Mouse (Mus musculus): ENCODE measurements around the gene 1700001O22Rik.

Gene 1700001O22Rik

DNA sequence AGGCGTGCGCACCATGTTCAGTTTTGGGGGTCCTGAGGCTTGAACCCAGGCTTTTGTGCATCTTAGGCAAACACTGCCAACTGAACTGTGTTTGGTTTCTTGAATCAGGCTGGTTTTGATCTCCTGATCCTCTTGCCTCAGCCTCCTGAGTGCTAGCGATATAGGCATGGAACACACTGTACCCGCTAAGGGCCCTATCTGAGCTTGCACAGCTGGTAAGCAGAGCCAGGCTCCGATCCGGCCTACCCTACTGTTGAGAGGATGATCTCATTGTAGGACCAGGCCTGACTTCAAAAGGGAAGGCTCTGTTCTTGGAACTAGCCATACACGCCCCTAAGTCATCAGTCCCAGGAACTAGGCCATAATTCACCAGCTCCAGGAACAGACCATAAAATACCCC is 7.1 kb upstream of the 1700001O22Rik start:
- no peak for DNase-seq

- no peak for DNase-seq
Observed at GRCm38 (mm10) chr2:30809503-30809902, 6.0 kb upstream of the 1700001O22Rik start.

DNA sequence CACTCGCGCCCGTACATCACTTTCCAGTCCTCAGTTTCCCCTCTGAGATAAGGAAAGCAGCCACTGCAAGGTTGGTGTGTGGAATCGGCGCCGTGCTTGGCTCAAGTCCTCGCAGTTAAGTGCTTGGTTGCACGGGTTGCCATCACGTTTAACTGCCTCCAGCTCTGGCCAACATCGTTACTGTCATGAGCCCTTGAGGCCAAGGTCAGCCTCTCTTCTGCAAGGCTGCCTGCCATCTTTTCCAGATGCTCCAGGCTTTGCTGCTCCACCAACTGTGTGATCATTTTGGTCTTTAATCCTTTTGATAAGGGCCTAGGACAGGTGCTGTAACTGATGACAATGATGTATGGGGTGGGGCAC is 4.8 kb upstream of the 1700001O22Rik start:
- no peak for DNase-seq

DNA sequence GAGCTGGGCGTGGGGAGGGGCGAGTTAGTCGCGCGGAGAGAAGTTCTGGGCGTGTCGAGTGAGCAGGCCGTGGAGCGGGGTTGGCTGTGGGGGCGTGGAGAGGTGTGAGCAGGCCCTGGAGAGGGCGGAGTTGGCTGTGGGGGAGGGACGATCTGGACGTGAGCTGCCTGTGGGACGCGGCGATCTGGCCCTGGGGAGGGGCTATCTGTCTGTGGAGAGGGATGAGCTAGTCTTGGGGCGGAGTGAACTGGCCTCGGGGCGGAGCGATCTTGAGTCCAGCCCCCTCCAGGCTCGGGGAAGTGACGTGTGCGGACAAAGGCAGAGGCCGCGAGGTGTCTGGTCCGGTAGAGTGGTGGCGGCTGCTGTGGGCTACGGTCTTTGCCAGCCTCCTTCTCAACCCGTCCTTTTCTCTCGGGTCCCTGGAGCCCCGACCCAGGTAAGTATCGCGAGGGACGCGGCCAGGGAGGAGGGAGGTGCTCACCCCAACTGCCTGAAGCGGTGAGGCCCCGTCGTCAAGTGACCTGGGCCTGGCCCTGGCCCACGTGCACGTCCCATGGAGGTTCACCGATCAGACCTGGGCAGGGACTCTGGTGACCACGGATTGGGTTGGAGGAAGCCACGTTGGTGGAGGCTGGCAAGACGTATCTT is 4.3 kb upstream of the 1700001O22Rik start, which contains the start of gene Ntmt1:
Ntmt1 (plus strand) TSS at position 179 of the 648 bp plus-strand sequence.
- DNase-seq: peak; percentile 99 to 100

DNA sequence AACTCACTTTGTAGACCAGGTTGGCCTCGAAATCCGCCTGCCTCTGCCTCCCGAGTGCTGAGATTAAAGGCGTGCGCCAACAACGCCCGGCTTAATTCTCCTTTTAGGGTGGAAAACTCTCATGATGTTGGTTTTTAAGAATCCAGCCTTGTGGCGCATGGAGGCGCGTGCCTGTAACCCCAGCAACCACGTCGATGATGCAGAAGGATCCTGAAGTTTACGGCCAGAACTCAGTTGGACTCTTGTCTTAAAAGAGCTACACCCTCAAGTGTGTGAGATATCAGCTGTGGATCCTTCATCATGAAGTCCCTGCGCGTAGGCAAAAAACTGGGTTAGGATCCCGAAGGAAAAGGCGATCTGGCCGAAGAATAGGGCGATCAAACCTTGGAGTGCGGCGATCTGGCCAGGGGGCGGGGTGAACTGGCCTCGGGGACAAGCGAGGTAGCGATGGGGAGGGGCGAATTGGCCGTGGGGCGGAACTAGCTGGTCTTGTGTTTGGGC is 3.7 kb upstream of the 1700001O22Rik start:
- DNase-seq: no peak

- DNase-seq: no peak
Observed at GRCm38 (mm10) chr2:30805983-30806382, 2.5 kb upstream of the 1700001O22Rik start.

DNA sequence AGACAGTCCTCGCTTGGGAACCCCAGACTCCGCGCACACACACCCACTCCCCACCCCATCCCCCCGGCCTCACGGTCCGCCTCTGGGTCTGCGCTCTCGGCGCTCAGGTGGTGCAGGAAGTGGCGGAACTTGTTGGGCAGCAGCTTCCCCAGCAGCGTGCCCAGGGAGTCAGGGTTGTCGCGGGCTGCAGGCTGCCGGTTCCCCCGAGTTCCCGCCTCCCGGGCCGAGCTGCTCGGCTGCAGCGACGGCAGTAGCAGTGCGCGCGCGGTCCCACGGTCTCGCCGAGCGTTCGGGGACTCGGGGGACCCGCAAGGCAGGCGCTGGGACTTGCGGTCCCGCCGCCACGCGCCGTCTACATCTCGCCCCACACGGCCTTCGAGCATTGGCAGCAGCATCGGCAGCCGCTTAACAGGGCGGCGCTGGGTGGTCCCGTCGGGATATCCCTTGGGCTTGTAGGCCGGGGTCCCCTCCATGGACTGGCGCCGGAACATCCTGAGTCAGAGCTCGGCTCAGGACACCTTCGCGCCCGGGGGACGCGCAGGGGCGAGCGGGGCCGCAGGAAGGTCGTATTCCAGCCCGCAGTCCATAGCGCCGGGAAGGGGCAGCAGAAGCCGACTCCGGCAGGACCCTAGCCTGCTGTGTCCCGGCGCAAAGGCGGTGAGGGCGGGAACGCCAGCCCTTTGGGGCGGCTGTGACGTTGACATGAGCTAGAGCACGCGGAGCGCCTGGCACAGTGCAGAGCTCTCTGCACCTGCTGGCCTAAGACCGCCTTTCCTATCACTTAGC is 2.2 kb downstream of the 1700001O22Rik start:
- DNase-seq: peak; percentile 34

DNA sequence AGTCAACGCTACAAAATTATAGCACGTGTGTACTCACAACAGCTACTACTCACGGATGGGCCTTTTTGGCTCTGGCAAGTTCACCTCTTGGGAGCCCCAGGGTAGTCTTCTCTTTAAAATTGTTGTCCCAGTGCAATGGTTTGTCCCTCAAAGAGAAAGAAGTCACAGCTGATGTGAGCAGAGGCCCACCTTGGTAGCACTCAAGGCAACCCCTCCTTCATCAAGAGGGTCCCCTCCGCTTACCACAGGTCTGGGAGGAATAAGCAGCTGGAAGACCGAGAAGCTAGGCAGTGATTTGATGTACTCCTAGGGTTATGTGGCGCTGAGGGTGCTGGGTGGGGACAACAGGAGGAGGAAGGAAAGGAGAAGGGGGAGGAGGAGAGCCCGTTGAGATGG is 2.8 kb downstream of the 1700001O22Rik start:
- no peak for DNase-seq

DNA sequence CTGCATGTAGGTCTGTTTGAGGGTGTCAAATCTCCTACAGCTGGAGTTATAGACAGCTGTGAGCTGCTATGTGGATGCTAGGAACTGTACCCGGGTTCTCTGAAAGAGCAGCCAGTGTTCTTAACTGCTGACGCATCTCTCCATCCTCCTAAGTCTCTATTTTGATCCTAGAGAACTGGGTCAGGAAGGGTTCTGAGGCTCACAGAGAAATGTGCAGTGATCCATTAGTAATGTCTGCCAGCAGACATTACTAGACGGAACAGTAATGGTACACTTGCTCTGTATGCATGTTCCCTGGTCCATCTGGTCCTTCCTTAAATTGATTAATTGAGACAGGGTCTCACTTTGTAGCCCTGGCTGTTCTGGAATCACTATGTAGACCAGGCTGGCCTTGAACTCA is 4.0 kb downstream of the 1700001O22Rik start:
- no peak for DNase-seq

DNA sequence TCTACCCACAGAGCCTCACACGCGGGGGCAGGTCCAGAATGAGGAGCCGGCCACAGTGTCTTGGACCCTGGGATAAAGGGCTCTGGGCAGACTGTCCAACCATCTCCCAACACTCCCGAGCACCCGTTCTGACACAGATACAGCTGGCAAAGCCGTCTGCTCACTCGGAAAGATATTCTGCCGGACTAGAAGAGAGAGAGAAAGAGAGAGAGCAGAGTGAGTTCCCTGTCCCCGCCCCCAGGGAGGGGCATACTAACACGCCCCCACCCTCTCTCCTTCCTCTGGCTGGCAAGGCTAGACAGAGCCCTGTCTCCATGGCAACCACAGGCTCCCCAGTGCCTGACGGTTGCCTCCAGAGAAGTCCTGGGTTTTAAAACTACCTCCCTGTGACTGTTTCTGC is 7.1 kb downstream of the 1700001O22Rik start:
- peak; percentile 78 to 81 for DNase-seq

- DNase-seq: no peak
Observed at GRCm38 (mm10) chr2:30795889-30796275, 7.6 kb downstream of the 1700001O22Rik start.

DNA sequence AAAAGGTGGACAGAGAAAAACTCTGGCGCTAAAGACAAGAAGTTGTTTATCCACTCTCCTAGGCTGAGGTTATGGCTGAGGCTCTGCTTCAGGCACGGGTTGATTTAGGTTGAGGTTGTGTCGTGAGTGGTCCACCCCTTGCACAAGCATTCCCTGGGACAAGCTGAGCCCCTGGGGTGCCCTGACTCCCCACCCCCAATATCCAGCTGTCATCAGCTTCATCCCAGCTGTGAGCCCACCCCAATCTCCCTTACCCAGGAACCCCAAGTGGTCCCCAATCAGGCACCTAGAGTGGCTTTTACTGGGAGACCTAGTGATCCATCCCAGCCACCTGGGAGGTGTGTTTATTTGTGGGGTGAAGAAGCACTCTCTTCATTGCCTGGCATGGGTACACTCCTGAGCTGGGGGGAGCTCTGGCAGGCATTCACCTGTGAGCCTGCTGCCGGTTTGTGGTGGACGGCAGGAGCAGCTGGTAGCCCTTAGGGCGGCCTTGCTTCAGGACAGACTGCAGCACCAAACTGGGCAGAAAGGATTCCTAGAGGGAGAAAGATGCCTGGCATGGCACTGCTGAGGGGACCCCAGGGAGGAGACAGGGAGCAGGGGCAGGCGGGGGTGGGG is 8.1 kb downstream of the 1700001O22Rik start:
- no peak for DNase-seq

GRCm38 (mm10) chr2:30794179-30795108 is 9.0 kb downstream of the 1700001O22Rik start:
- peak; percentile 97 to 98 for DNase-seq

DNA sequence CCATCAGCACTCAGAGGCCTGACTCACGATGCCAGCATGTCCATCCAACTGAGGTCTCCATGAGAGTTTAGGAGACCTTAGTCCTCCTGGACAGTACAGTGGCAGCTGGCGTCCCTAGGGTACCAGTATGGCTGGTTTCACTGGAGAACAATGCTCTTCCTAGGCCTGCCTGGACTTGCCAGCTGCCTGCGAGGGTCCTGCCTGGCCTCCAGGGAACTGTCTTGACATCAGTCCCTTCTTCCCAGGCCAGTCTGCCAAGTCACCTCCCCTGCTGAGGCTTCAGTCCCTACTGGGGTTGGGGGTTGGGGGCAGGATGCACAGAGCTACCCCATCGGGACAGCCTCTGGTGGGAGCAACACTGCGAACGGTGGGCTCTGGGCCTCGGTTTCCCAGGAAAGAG is 11.4 kb downstream of the 1700001O22Rik start:
- no peak for DNase-seq

GRCm38 (mm10) chr2:30787466-30787865 is 16.0 kb downstream of the 1700001O22Rik start:
- no peak for DNase-seq

DNA sequence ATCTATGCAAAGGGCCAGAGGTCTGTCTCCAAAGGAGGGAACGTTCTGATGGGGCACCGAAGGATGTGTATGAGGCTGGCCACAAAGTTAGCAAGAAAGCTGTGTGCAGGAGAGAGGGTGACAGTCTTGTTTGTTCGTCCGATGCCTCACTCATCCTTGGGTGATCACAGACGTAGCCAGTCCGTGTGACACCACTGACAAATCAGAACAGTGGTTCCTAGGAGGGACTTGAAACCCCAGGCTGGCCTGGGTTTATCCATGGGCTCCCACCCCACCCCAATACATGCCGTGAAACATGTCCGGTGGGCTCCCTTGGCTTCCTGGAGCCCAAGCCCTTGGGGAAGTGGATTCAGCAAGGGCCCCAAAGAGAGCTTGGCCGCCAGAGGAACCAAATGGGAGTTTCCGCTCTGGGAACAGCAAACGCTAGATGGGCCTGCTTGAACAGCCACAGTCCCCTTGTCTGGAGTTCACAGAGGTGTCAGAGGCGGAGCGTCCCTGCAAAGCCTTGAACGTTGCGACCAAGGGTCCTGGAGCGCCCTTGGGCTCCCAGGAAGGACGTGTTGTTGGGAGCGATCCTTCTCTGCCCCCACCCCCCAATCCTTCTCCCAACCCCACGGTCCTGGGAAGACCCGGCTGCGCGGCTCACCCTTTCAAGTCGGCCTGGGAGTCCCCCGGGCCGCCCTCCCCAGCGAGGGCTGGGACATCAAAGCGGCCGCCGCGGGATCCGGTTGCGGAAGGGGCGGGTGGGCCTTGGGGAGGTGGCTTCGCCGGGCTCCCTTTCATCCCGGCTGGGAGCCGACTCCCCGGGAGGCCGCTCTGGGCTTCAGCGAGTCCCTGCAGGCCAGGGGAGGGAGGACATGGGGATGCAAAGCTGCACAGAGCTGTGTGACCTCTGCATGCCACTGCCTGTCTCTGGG is 19.1 kb downstream of the 1700001O22Rik start:
- no peak for DNase-seq

DNA sequence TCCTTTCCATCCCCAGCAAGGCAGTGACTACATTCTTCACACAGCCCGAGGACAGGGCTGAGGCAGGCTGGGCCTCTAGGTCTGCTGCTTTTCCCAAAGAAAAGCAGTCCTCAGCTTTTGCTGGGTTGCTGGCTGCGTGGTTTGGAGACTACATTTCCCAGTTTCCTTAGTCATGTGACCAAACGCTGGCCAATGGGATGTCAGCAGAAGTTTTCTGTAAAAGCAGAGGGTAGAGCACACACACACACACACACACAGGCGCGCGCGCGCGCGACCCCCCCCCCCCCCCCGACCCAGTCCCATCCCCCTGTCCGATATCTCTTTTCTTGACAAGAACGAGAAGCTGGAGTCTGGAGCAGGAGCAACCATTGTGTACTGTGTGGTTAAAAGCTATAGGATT is 20.1 kb downstream of the 1700001O22Rik start:
- no peak for DNase-seq

DNA sequence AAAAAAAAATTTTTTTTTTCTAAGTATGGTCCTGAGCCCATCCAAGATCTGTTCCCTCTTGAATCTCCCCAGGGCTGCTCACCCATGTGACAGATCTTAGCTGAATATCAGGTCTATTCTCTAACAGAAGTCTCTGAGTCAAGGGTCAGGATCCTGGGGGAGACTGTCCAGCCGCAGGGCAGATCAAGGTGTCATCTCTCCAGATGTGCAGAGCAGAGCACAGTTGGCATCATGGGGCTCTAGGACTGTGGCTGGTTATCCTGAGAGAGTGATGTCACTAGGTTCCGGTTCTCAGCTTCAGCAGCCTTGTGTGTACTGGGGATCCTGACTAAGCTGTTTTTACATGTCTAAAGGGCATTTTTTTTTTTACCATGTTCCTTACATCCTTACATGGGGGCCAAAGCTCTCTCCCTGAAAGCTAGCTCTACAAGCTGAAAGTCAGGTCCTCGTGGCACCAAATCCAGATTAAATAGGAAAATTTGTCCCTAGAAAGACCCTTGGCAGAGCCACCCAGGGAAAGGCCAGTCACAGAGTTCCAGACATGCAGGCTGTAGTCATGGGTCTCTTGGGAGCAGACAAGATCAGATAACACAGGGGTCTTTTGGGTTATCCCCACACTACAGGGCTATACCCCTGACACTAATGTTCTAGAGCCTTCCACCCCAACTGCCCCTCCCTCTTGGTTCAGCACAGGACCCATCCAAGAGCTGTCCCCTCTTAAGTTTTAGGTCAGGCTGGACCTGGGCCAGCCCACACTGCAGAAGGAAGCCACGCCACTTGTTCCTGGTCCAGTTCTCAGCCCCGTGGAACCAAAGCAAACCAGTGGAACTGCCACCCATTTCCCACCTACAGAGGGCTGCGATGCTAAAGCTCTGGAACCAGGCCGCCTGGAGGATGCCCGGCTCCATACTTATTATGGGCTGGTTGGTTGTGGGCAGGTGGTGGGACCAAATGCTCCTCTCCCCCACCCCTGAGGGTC is 20.9 kb downstream of the 1700001O22Rik start:
- DNase-seq: no peak

- DNase-seq: no peak
Observed at GRCm38 (mm10) chr2:30779241-30779640, 24.2 kb downstream of the 1700001O22Rik start.

- no peak for DNase-seq
Observed at GRCm38 (mm10) chr2:30778235-30778634, 25.2 kb downstream of the 1700001O22Rik start.

Data from B cell, adult 2 months (primary cell).